Mouse (Mus musculus) hindbrain, embryonic 13.5 days (tissue): ENCODE measurements at regions not wholly inside any gene's neighbourhood (a gene's known extent, or its start where the extent isn't known, plus 50 kb on each side); places are given as distances from the start of the nearest gene placed in this dataset.
A peak's percentile ranks its signal among the peaks of the same experiment; 100 is the strongest.

ENCODE experiments used
- ATAC-seq: fragments of 200-750 bp; cut with Nextera tagmentation; 2 replicates; pipeline ENCODE4 v1.8.0; 2017; ENCODE audit warnings: moderate TSS enrichment; ENCODE audit not compliant: low FRiP score
- H3K27ac ChIP-seq: fragments of 300-500 bp; sonication (generic); 2 replicates; pipeline ENCODE4 v1.5.1; 2015; ENCODE audit warnings: inconsistent platforms, mild to moderate bottlenecking, moderate library complexity
- H3K27me3 ChIP-seq: fragments of 300-500 bp; sonication (generic); 2 replicates; pipeline ENCODE4 v1.6.1; 2015; ENCODE audit warnings: mild to moderate bottlenecking, inconsistent platforms
- H3K36me3 ChIP-seq: fragments of 300-500 bp; sonication (generic); 2 replicates; pipeline ENCODE4 v1.6.1; 2015; ENCODE audit warnings: mild to moderate bottlenecking, inconsistent platforms
- H3K4me1 ChIP-seq: fragments of 300-500 bp; sonication (generic); replicated peaks from 2 replicates; pipeline ENCODE4 v1.6.1; 2015; ENCODE audit warnings: inconsistent platforms
- H3K4me2 ChIP-seq: fragments of 300-500 bp; sonication (generic); 2 replicates; pipeline ENCODE4 v1.6.1; 2015; ENCODE audit warnings: inconsistent platforms, mild to moderate bottlenecking, moderate library complexity
- H3K4me3 ChIP-seq: fragments of 300-500 bp; sonication (generic); 2 replicates; pipeline ENCODE4 v1.5.1; 2015; ENCODE audit warnings: mild to moderate bottlenecking, inconsistent platforms
- H3K9ac ChIP-seq: fragments of 300-500 bp; sonication (generic); 2 replicates; pipeline ENCODE4 v1.6.1; 2015; ENCODE audit warnings: mild to moderate bottlenecking, inconsistent platforms
- H3K9me3 ChIP-seq: fragments of 300-500 bp; sonication (generic); 2 replicates; pipeline ENCODE4 v1.6.1; 2016; ENCODE audit warnings: inconsistent platforms
- WGBS: fragments of 180-500 bp; shearing (Covaris S2); methylation state at CpG from one replicate; pipeline ENCODE4 v1.1.7; 2015; 5-methylcytosine and 5-hydroxymethylcytosine counted together

- Histone ChIP-seq H3K4me1 (peaks cover 68% of the 10 kb centered on the region), H3K27me3 (no peaks in the 10 kb centered on the region), H3K36me3 (no peaks in the 10 kb centered on the region), H3K4me3 (no peak overlapping the region), H3K9me3 (no peaks in the 10 kb centered on the region; the same call in 1 of the 2 replicates), H3K9ac (0 out of 2 replicates have a peak overlapping the region, but pooled peaks have one; percentile 9), H3K4me2 (peak overlapping the region; percentile 29), H3K27ac (peak overlapping the region; percentile 85)
- WGBS, result 28% methylated on average over 6 of the region's 6 CpGs
- ATAC-seq, result 0 out of 2 replicates have a peak, but pooled peaks have one; percentile 33
Observed at GRCm38 (mm10) chr13:28810326-28811080, 143.0 kb downstream of the Sox4 start.

- Histone ChIP-seq H3K9me3 (no peaks in the 10 kb centered on the region), H3K27me3 (no peaks in the 10 kb centered on the region), H3K4me3 (no peak overlapping the region), H3K4me1 (peaks cover 40% of the 10 kb centered on the region), H3K9ac (no peak overlapping the region), H3K27ac (no peak overlapping the region), H3K36me3 (no peaks in the 10 kb centered on the region), H3K4me2 (no peak overlapping the region)
- no peak for ATAC-seq
- WGBS, result 66% methylated on average over 4 of the region's 4 CpGs
Observed at GRCm38 (mm10) chr13:28805302-28805701, 148.2 kb downstream of the Sox4 start.

GRCm38 (mm10) chr13:28801210-28801954 lies 152.1 kb downstream of the Sox4 start:
- H3K4me1 ChIP-seq, result peaks cover 37% of the 10 kb centered on the region
- no peaks in the 10 kb centered on the region for H3K27me3 ChIP-seq
- WGBS, result 31% methylated on average over 8 of the region's 8 CpGs
- no peak overlapping the region for H3K9ac ChIP-seq
- H3K36me3 ChIP-seq, result no peaks in the 10 kb centered on the region
- no peak overlapping the region for H3K4me3 ChIP-seq
- ATAC-seq, result 0 out of 2 replicates have a peak, but pooled peaks have one; percentile 40
- H3K9me3 ChIP-seq, result no peaks in the 10 kb centered on the region
- no peak overlapping the region for H3K4me2 ChIP-seq
- peak overlapping the region; percentile 64 for H3K27ac ChIP-seq

GRCm38 (mm10) chr13:28800676-28801075 lies 152.8 kb downstream of the Sox4 start:
- Histone ChIP-seq H3K36me3 (no peaks in the 10 kb centered on the region), H3K4me2 (no peak overlapping the region), H3K9me3 (no peaks in the 10 kb centered on the region), H3K4me1 (peaks cover 33% of the 10 kb centered on the region), H3K4me3 (no peak overlapping the region), H3K27ac (no peak overlapping the region), H3K9ac (no peak overlapping the region), H3K27me3 (no peaks in the 10 kb centered on the region)
- 47% methylated on average over 1 of the region's 1 CpGs for WGBS
- ATAC-seq, result no peak

GRCm38 (mm10) chr13:28799474-28799873 lies 154.0 kb downstream of the Sox4 start:
- H3K9ac ChIP-seq, result no peak overlapping the region
- 89% methylated on average over 1 of the region's 1 CpGs for WGBS

GRCm38 (mm10) chr13:28797617-28798475 lies 155.7 kb downstream of the Sox4 start:
- Histone ChIP-seq H3K9ac (no peak overlapping the region), H3K27ac (no peak overlapping the region), H3K9me3 (no peaks in the 10 kb centered on the region), H3K4me2 (no peak overlapping the region), H3K36me3 (no peaks in the 10 kb centered on the region), H3K4me3 (no peak overlapping the region), H3K27me3 (no peaks in the 10 kb centered on the region), H3K4me1 (peaks cover 54% of the 10 kb centered on the region)
- 71% methylated on average over 8 of the region's 8 CpGs for WGBS
- no peak for ATAC-seq

More at GRCm38 (mm10) chr13:28799474-28799873, 154.0 kb downstream of the Sox4 start:
- Histone ChIP-seq H3K4me2 (no peak overlapping the region), H3K27ac (no peak overlapping the region), H3K27me3 (no peaks in the 10 kb centered on the region), H3K9me3 (no peaks in the 10 kb centered on the region), H3K4me1 (peaks cover 41% of the 10 kb centered on the region), H3K4me3 (no peak overlapping the region), H3K36me3 (no peaks in the 10 kb centered on the region)
- no peak for ATAC-seq

- H3K27ac ChIP-seq, result peak overlapping the region; percentile 66
- no peaks in the 10 kb centered on the region for H3K27me3 ChIP-seq
- WGBS, result 44% methylated on average over 7 of the region's 7 CpGs
- no peak overlapping the region for H3K9ac ChIP-seq
- H3K4me2 ChIP-seq, result no peak overlapping the region
- ATAC-seq, result no peak
- no peaks in the 10 kb centered on the region for H3K9me3 ChIP-seq
- H3K4me1 ChIP-seq, result peaks cover 64% of the 10 kb centered on the region
- H3K36me3 ChIP-seq, result no peaks in the 10 kb centered on the region
- no peak overlapping the region for H3K4me3 ChIP-seq
Observed at GRCm38 (mm10) chr13:28795274-28795673, 158.2 kb downstream of the Sox4 start.

GRCm38 (mm10) chr13:28794547-28794946 lies 159.0 kb downstream of the Sox4 start:
- ATAC-seq, result no peak
- no peaks in the 10 kb centered on the region for H3K27me3 ChIP-seq
- no peak overlapping the region for H3K4me2 ChIP-seq
- WGBS, result 75% methylated on average over 3 of the region's 3 CpGs
- H3K36me3 ChIP-seq, result no peaks in the 10 kb centered on the region
- H3K9me3 ChIP-seq, result no peaks in the 10 kb centered on the region
- H3K9ac ChIP-seq, result no peak overlapping the region
- peaks cover 61% of the 10 kb centered on the region for H3K4me1 ChIP-seq
- peak overlapping the region; percentile 64; the same call in 1 of the 2 replicates for H3K27ac ChIP-seq
- H3K4me3 ChIP-seq, result no peak overlapping the region

GRCm38 (mm10) chr13:28793166-28793935 lies 160.2 kb downstream of the Sox4 start:
- no peaks in the 10 kb centered on the region for H3K27me3 ChIP-seq
- H3K27ac ChIP-seq, result peak overlapping the region; percentile 86
- H3K9ac ChIP-seq, result peak overlapping the region; percentile 15; the same call in 1 of the 2 replicates
- H3K4me2 ChIP-seq, result peak overlapping the region; percentile 23; the same call in 1 of the 2 replicates
- ATAC-seq, result 0 out of 2 replicates have a peak, but pooled peaks have one; percentile 16
- H3K36me3 ChIP-seq, result no peaks in the 10 kb centered on the region
- H3K4me3 ChIP-seq, result no peak overlapping the region
- WGBS, result 14% methylated on average over 5 of the region's 5 CpGs
- H3K4me1 ChIP-seq, result peaks cover 57% of the 10 kb centered on the region
- no peaks in the 10 kb centered on the region for H3K9me3 ChIP-seq

- no peak overlapping the region for H3K4me2 ChIP-seq
- no peaks in the 10 kb centered on the region for H3K9me3 ChIP-seq
- peak; percentile 49 for ATAC-seq
- WGBS, result 39% methylated on average over 12 of the region's 12 CpGs
- no peaks in the 10 kb centered on the region for H3K27me3 ChIP-seq
- H3K4me1 ChIP-seq, result peaks cover 58% of the 10 kb centered on the region
- peak overlapping the region; percentile 86 for H3K27ac ChIP-seq
- H3K4me3 ChIP-seq, result no peak overlapping the region
- H3K9ac ChIP-seq, result no peak overlapping the region
- H3K36me3 ChIP-seq, result no peaks in the 10 kb centered on the region
Observed at GRCm38 (mm10) chr13:28792461-28793165, 160.9 kb downstream of the Sox4 start.

GRCm38 (mm10) chr13:28790381-28790780 lies 163.1 kb downstream of the Sox4 start:
- WGBS, result 37% methylated on average over 4 of the region's 4 CpGs
- H3K36me3 ChIP-seq, result no peaks in the 10 kb centered on the region
- peaks cover 56% of the 10 kb centered on the region for H3K4me1 ChIP-seq
- H3K9me3 ChIP-seq, result no peaks in the 10 kb centered on the region
- no peak overlapping the region for H3K27ac ChIP-seq
- H3K4me3 ChIP-seq, result no peak overlapping the region
- no peak overlapping the region for H3K4me2 ChIP-seq
- ATAC-seq, result no peak
- no peaks in the 10 kb centered on the region for H3K27me3 ChIP-seq
- no peak overlapping the region for H3K9ac ChIP-seq
